ENCODE assay signal across 8 mouse cellular contexts in genomic region chr7:100371495-100372451, GRCm38 (mm10). TPM values are rescaled to one million over a fixed set of nuclear protein-coding genes. Genes with fewer than 3 reads are reported as not detected.
A peak's percentile ranks its signal among the peaks of the same experiment; 100 is the strongest.
DNase-seq lines count a peak whose midpoint lies in the region; ATAC-seq and TF ChIP-seq lines count a peak whose summit lies in the region.

TSS of gene C2cd3 (plus strand) at chr7:100372233.
TSS of gene Ppme1 (minus strand) at chr7:100372307.

- DNase-seq in ES-E14 (ENCODE audit: low read depth, low spot score) = peak; percentile 98
- peak; percentile 100 for DNase-seq in cerebellum, adult 11-12 months
- peak; percentile 98 for DNase-seq in heart, postnatal 25 days (ENCODE audit: low spot score)
- peak; percentile 99 to 100 for DNase-seq in layer of hippocampus, adult 18-20 months (ENCODE audit: low spot score in 2 of 2)
- peak; percentile 98 for DNase-seq in lung, adult 2 months
- DNase-seq in thymus, adult 18-20 months = peak; percentile 97 to 98

- ATAC-seq in forebrain, embryonic 15.5 days (replicated peaks) = peak; percentile 98
- ATAC-seq in neutrophil, adult 5-6 weeks (ENCODE audit: extremely low read depth, insufficient number of reproducible peaks, low FRiP score, poor library complexity, severe bottlenecking) = peak; percentile 97

- peak within 1 kb of the TSS; percentile 67 for H3K4me2 ChIP-seq in forebrain, embryonic 15.5 days (replicated peaks)

- in situ Hi-C loops in ES-E14 (cut with MboI; ENCODE audit: low sequenced_read_pairs in 2 of 2, unreplicated experiment in 2 of 2) = no loop called here

- H3K4me1 ChIP-seq in ES-E14 (ENCODE audit: control insufficient read depth in 2 of 2, insufficient read depth in 2 of 2, low read length in 2 of 2, poor library complexity in 1 of 2) = no peaks in the 10 kb centered on the region
- peaks cover 39% of the 10 kb centered on the region for H3K4me1 ChIP-seq in forebrain, embryonic 15.5 days
- no peaks in the 10 kb centered on the region; the same call in 1 of the 2 replicates for H3K4me1 ChIP-seq in lung, adult 2 months (ENCODE audit: control insufficient read depth, insufficient read depth, low read length)

- no peaks in the 10 kb centered on the region for H3K27me3 ChIP-seq in forebrain, embryonic 15.5 days

- H3K36me3 ChIP-seq in ES-E14 (ENCODE audit: control insufficient read depth, insufficient read depth, low read length, poor library complexity, severe bottlenecking) = peaks cover 4% of the 10 kb centered on the region
- H3K36me3 ChIP-seq in forebrain, embryonic 15.5 days = peaks cover 18% of the 10 kb centered on the region

- H3K4me3 ChIP-seq in ES-E14 (ENCODE audit: insufficient read depth in 1 of 2, low read depth in 1 of 2, low read length in 2 of 2, poor library complexity in 1 of 2, severe bottlenecking in 1 of 2) = peak within 1 kb of the TSS; percentile 84 to 98
- peak within 1 kb of the TSS; percentile 86 for H3K4me3 ChIP-seq in forebrain, embryonic 15.5 days
- peak within 1 kb of the TSS; percentile 90 for H3K4me3 ChIP-seq in lung, adult 2 months (replicated peaks; ENCODE audit: extremely low read depth, low read depth, low read length)

- TF ChIP-seq POLR2A in lung, adult 2 months (IDR thresholded peaks at IDR 0.05; ENCODE audit: borderline replicate concordance, extremely low read depth, low read depth, low read length) = peak; percentile 98

- H3K27ac ChIP-seq in ES-E14 (ENCODE audit: insufficient read depth, low read depth, low read length, poor library complexity, severe bottlenecking) = no peak within 1 kb of the TSS; the same call in 1 of the 2 replicates
- peak within 1 kb of the TSS; percentile 89 for H3K27ac ChIP-seq in forebrain, embryonic 15.5 days (replicated peaks)

- no peaks in the 10 kb centered on the region for H3K9me3 ChIP-seq in ES-E14 (ENCODE audit: control insufficient read depth, insufficient read depth, low read depth, low read length)
- H3K9me3 ChIP-seq in forebrain, embryonic 15.5 days = no peaks in the 10 kb centered on the region

- WGBS in forebrain, embryonic 15.5 days = under 1% methylated on average over 54 of the region's 54 CpGs
- WGBS in lung, adult 2 months = under 1% methylated on average over 54 of the region's 54 CpGs

- peak within 1 kb of the TSS; percentile 86 for H3K9ac ChIP-seq in ES-E14 (ENCODE audit: insufficient read depth, low read depth, low read length, poor library complexity, severe bottlenecking)
- peak within 1 kb of the TSS; percentile 90 for H3K9ac ChIP-seq in forebrain, embryonic 15.5 days (replicated peaks)

- intact Hi-C loops in heart, postnatal 25 days (cut with DNase I) = loop anchor here (10.0 kb wide), 1 partner anchor 213 kb away; no protein-coding TSS in a partner anchor

- TF ChIP-seq CTCF in lung, adult 2 months (IDR thresholded peaks at IDR 0.05; ENCODE audit: insufficient read depth, low read length) = no peak

TF ChIP-seq in ES-E14, 5 proteins besides CTCF, POLR2A, EP300 and RAD21:
- no peak for TF ChIP-seq ZNF384 (IDR thresholded peaks at IDR 0.05; ENCODE audit: low read depth, low read length)
- no peak for TF ChIP-seq MAFK (IDR thresholded peaks at IDR 0.05; ENCODE audit: insufficient read depth, low read depth, low read length)
- TF ChIP-seq HCFC1 (IDR thresholded peaks at IDR 0.05; ENCODE audit: borderline replicate concordance, insufficient read depth, low read length) = peak; percentile 97

RNA-seq across cellular contexts. Expression of gene C2cd3, which starts in this region (rescaled TPM):
- total RNA-seq in ES-E14 (2012; rRNA removed) = 10.9 and 12.5 TPM in 2 replicates
- 28.8 and 29.7 TPM in 2 replicates for polyA plus RNA-seq in forebrain, embryonic 15.5 days (2015; fragmentation: Nextera tagmentation; extraction: Ambion mirVana)
- total RNA-seq in heart, postnatal 25 days (2021) = 1 to 10 TPM; 8.0 to 9.9 TPM
- total RNA-seq in layer of hippocampus, adult 18-20 months (2021) = 10 to 100 TPM; 23.4 to 24.4 TPM
- 14.7 and 16.6 TPM in 2 replicates for polyA plus RNA-seq in lung, adult 2 months (2012; rRNA removed)
- 31.9 and 50.4 TPM in 2 replicates for total RNA-seq in neutrophil, adult 5-6 weeks (2017)

RNA-seq across cellular contexts. Expression of gene Ppme1, which starts in this region (rescaled TPM):
- total RNA-seq in ES-E14 (2012; rRNA removed) = 31.4 and 34.8 TPM in 2 replicates
- 145 and 155 TPM in 2 replicates for polyA plus RNA-seq in forebrain, embryonic 15.5 days (2015; fragmentation: Nextera tagmentation; extraction: Ambion mirVana)
- total RNA-seq in heart, postnatal 25 days (2021) = 10 to 100 TPM; 38.3 to 43.4 TPM
- total RNA-seq in layer of hippocampus, adult 18-20 months (2021) = 100 to 1,000 TPM; 145 to 146 TPM
- polyA plus RNA-seq in lung, adult 2 months (2012; rRNA removed) = 77.0 and 93.3 TPM in 2 replicates
- total RNA-seq in neutrophil, adult 5-6 weeks (2017) = 34.4 and 40.6 TPM in 2 replicates
